In genomic region chr16:97610939-97611338, GRCm38 (mm10) we compare ENCODE assay signal across 9 mouse cellular contexts. TPM values are rescaled to one million over a fixed set of nuclear protein-coding genes. Genes with fewer than 3 reads are reported as not detected.
DNase-seq lines count a peak whose midpoint lies in the region; ATAC-seq and TF ChIP-seq lines count a peak whose summit lies in the region.
"Had no signal": no experiment of that assay in that cellular context is flagged by ENCODE, and none has a peak within 500 bp of the region (broad histone marks: within the 10 kb centered on the region; RNA-seq: fewer than 3 reads in every experiment).

TSS of gene Tmprss2 (minus strand) at chr16:97611195.

- no peak for TF ChIP-seq CTCF in ES-Bruce4 (IDR thresholded peaks at IDR 0.05; ENCODE audit: low read depth, low read length)

- H3K27ac ChIP-seq in ES-Bruce4 (ENCODE audit: insufficient read depth, low read length), result no peak within 1 kb of the TSS
- no peak within 1 kb of the TSS for H3K27ac ChIP-seq in hindbrain, embryonic 10.5 days
- no peak within 1 kb of the TSS for H3K27ac ChIP-seq in limb, embryonic 11.5 days (replicated peaks; ENCODE audit: low read depth, low read length)
- H3K27ac ChIP-seq in midbrain, embryonic 13.5 days, result no peak within 1 kb of the TSS

- no peak for TF ChIP-seq POLR2A in ES-Bruce4 (IDR thresholded peaks at IDR 0.05; ENCODE audit: insufficient read depth, low read length)

- no peaks in the 10 kb centered on the region for H3K4me1 ChIP-seq in ES-Bruce4 (ENCODE audit: control insufficient read depth, insufficient read depth, low read length)
- H3K4me1 ChIP-seq in hindbrain, embryonic 10.5 days (replicated peaks), result peaks cover 14% of the 10 kb centered on the region
- no peaks in the 10 kb centered on the region for H3K4me1 ChIP-seq in limb, embryonic 11.5 days (ENCODE audit: control insufficient read depth, insufficient read depth, low read length)
- peaks cover 12% of the 10 kb centered on the region for H3K4me1 ChIP-seq in midbrain, embryonic 13.5 days (replicated peaks)
- H3K4me1 ChIP-seq: megakaryocyte, embryonic 14.5 days had no signal

- ATAC-seq in limb, embryonic 11.5 days (ENCODE audit: insufficient number of reproducible peaks, low FRiP score, low TSS enrichment, low read depth), result no peak
- peak; percentile 20; the same call in 1 of the 2 replicates for ATAC-seq in midbrain, embryonic 13.5 days

- DNase-seq in adrenal gland, postnatal 36 days, result peak; percentile 29 to 51
- no peak for DNase-seq in hindbrain, embryonic 10.5 days (ENCODE audit: low spot score)
- peak; percentile 43 for DNase-seq in limb, embryonic 11.5 days (ENCODE audit: low spot score)
- DNase-seq in urinary bladder, postnatal 25 days (ENCODE audit: low spot score), result peak; percentile 67
- DNase-seq in thymus, postnatal 25 days, result no peak
- no peak for DNase-seq in spleen, adult 18-20 months

- H3K9ac ChIP-seq in ES-Bruce4 (ENCODE audit: low read depth, poor library complexity, severe bottlenecking), result peak within 1 kb of the TSS; percentile 46
- H3K9ac ChIP-seq in limb, embryonic 11.5 days (ENCODE audit: low read length), result no peak within 1 kb of the TSS; the same call in 1 of the 2 replicates
- no peak within 1 kb of the TSS for H3K9ac ChIP-seq in midbrain, embryonic 13.5 days (replicated peaks)

- H3K27me3 ChIP-seq in ES-Bruce4 (ENCODE audit: control insufficient read depth, insufficient read depth, low read length, poor library complexity, severe bottlenecking), result no peaks in the 10 kb centered on the region
- H3K27me3 ChIP-seq in hindbrain, embryonic 10.5 days (ENCODE audit: insufficient read depth, poor library complexity, severe bottlenecking), result peaks cover 62% of the 10 kb centered on the region
- H3K27me3 ChIP-seq in limb, embryonic 11.5 days (ENCODE audit: control insufficient read depth, insufficient read depth, low read length), result peaks cover 32% of the 10 kb centered on the region
- peaks cover 51% of the 10 kb centered on the region for H3K27me3 ChIP-seq in midbrain, embryonic 13.5 days

- H3K4me2 ChIP-seq in limb, embryonic 11.5 days (ENCODE audit: low read depth, severe bottlenecking), result peak within 1 kb of the TSS; percentile 53
- peak within 1 kb of the TSS; percentile 59 for H3K4me2 ChIP-seq in midbrain, embryonic 13.5 days (replicated peaks)

- no peak for TF ChIP-seq EP300 in ES-Bruce4 (IDR thresholded peaks at IDR 0.05; ENCODE audit: insufficient read depth, low read depth, low read length)

- under 1% methylated on average over 30 of the region's 30 CpGs for WGBS in hindbrain, embryonic 10.5 days
- WGBS in limb, embryonic 11.5 days, result under 1% methylated on average over 30 of the region's 30 CpGs
- under 1% methylated on average over 30 of the region's 30 CpGs for WGBS in midbrain, embryonic 13.5 days

- H3K4me3 ChIP-seq in ES-Bruce4 (ENCODE audit: low read depth, low read length), result peak within 1 kb of the TSS; percentile 55
- peak within 1 kb of the TSS; percentile 48 for H3K4me3 ChIP-seq in hindbrain, embryonic 10.5 days
- peak within 1 kb of the TSS; percentile 21 for H3K4me3 ChIP-seq in limb, embryonic 11.5 days (ENCODE audit: low read depth, low read length)
- H3K4me3 ChIP-seq in midbrain, embryonic 13.5 days (replicated peaks), result peak within 1 kb of the TSS; percentile 38
- H3K4me3 ChIP-seq: megakaryocyte, embryonic 14.5 days had no signal

- H3K36me3 ChIP-seq in ES-Bruce4 (ENCODE audit: control insufficient read depth, insufficient read depth, low read length, poor library complexity, severe bottlenecking), result no peaks in the 10 kb centered on the region
- H3K36me3 ChIP-seq in hindbrain, embryonic 10.5 days, result no peaks in the 10 kb centered on the region
- no peaks in the 10 kb centered on the region for H3K36me3 ChIP-seq in limb, embryonic 11.5 days (ENCODE audit: control insufficient read depth, insufficient read depth, low read length)
- H3K36me3 ChIP-seq in midbrain, embryonic 13.5 days, result no peaks in the 10 kb centered on the region

- no peaks in the 10 kb centered on the region for H3K9me3 ChIP-seq in ES-Bruce4 (replicated peaks; ENCODE audit: control insufficient read depth, insufficient read depth, low read length, poor library complexity, severe bottlenecking)
- H3K9me3 ChIP-seq in hindbrain, embryonic 10.5 days, result no peaks in the 10 kb centered on the region
- H3K9me3 ChIP-seq in limb, embryonic 11.5 days (ENCODE audit: control insufficient read depth, low read length), result no peaks in the 10 kb centered on the region
- no peaks in the 10 kb centered on the region for H3K9me3 ChIP-seq in midbrain, embryonic 13.5 days

RNA-seq across cellular contexts. Expression of gene Tmprss2, which starts in this region (rescaled TPM):
- polyA plus RNA-seq in ES-Bruce4 (2011; ENCODE audit: insufficient read depth, insufficient read length, low read depth, missing spikeins), result 11.5 and 12.3 TPM in 2 replicates
- not detected for total RNA-seq in adrenal gland, postnatal 36 days (2021)
- 0.46 and 0.50 TPM in 2 replicates for polyA plus RNA-seq in hindbrain, embryonic 10.5 days (2016; fragmentation: Nextera tagmentation; extraction: Ambion mirVana)
- 0.40 and 0.44 TPM in 2 replicates for polyA plus RNA-seq in limb, embryonic 11.5 days (2014; fragmentation: Nextera tagmentation; extraction: Ambion mirVana)
- 0.05 TPM in 1 of 2 replicates, not detected in the other for polyA plus RNA-seq in midbrain, embryonic 13.5 days (2015; fragmentation: Nextera tagmentation; extraction: Ambion mirVana)

Comparison
In these comparisons a context has a peak if more than half of its experiments do, and no peak if none do; other contexts are left out.
1. Peak in DNase-seq in adrenal gland, postnatal 36 days; RNA of the gene not detected or under 1 TPM.
2. Peak in DNase-seq, H3K4me3 ChIP-seq and H3K4me2 ChIP-seq in limb, embryonic 11.5 days; RNA of the gene not detected or under 1 TPM.
3. Peak in ATAC-seq, H3K4me3 ChIP-seq and H3K4me2 ChIP-seq in midbrain, embryonic 13.5 days; RNA of the gene not detected or under 1 TPM.